Mouse (Mus musculus): ENCODE measurements around the gene Gm10134. TPM values are rescaled to one million over a fixed set of nuclear protein-coding genes. Genes with fewer than 3 reads are reported as not detected.

The Gm10134 gene
- polyA plus RNA-seq, 1 experiment from 2014 or later = 7.5 TPM

DNA sequence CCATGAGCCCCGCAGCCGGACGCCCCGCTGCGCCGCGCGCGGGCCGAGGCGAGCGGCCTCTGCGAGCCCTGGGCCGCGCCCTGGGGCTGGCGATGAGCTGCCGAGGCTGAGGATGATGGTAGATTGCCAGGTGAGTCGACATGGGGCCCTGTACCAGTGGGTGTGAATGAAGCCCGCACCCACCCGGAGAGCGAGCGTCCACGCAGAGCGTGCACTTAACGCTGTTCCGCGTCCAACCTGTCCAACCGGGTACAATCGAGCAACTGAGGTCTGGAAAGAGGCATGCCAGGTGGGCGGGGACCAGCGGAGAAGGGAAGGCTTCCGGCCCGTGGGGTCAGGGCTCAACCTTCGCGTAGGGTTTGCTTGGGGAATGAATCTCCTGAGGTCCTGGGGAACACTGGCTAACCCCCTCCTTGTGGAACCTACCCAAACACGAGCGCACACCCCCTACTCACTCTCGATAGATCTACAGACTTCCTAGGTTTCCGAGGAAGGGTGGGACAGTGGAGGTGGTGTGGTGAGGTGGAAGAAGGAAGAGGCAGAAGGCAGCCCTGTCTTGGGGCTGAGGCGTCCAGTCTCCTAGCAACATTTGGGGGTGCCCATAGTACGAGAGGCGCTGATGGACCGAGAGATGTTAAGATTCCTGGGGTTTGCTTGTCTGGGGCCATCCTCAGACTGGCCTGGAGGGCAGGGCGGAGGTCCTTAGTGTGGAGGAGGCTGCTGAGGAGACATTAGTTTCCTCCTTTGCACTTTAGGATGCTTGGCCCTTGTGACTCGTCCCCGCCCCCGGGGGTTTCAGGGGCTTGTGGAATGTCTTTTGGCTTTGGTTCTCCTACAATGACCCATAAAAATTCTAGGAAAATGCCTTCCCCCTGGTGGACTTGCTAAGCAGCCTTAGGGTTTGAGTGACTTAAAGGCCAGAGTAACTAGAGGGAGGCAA is 7.8 kb downstream of the Gm10134 start:
- ATAC-seq (ENCODE audit: insufficient number of reproducible peaks, insufficient read depth, low FRiP score, low read depth) = peak; percentile 29; the same call in 1 of the 2 replicates
- peak overlapping the region; percentile 61 for H3K27ac ChIP-seq (ENCODE audit: low read length)
- peak overlapping the region; percentile 82 for H3K9ac ChIP-seq (replicated peaks; ENCODE audit: low read depth, low read length)
- peaks cover 16% of the 10 kb centered on the region for H3K4me1 ChIP-seq (ENCODE audit: control insufficient read depth, insufficient read depth, low read length)
- no peaks in the 10 kb centered on the region for H3K27me3 ChIP-seq (ENCODE audit: control insufficient read depth, insufficient read depth, low read length)
- 6% methylated on average over 47 of the region's 47 CpGs for WGBS
- H3K4me3 ChIP-seq (ENCODE audit: low read depth, low read length) = peak overlapping the region; percentile 65
- no peaks in the 10 kb centered on the region for H3K36me3 ChIP-seq (ENCODE audit: control insufficient read depth, insufficient read depth, low read length)
- peak overlapping the region; percentile 76 for H3K4me2 ChIP-seq (replicated peaks; ENCODE audit: low read depth, low read length)
- H3K9me3 ChIP-seq (ENCODE audit: control insufficient read depth, low read depth, low read length) = no peaks in the 10 kb centered on the region

DNA sequence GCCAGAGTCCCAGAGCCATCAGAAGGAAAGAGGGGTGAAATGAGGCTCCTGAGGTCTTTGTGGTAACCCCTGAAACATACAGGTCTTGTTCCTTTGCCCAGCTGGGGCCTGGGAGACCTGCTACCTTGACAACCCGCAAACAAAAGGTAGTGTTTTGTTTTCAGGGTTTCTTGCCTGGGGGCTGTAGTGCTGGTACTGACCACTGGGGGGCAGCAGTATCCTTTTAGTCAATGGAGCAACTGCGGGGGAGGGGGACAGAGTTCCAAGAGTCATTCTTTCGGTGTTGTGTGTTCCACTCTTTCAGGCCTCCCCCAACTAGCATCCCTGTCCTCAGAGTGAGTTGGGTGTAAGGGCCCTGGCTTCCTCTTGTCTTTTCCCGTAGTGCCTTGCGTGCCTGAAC is 8.6 kb downstream of the Gm10134 start:
- no peaks in the 10 kb centered on the region for H3K36me3 ChIP-seq (ENCODE audit: control insufficient read depth, insufficient read depth, low read length)
- H3K27ac ChIP-seq (ENCODE audit: low read length) = no peak overlapping the region
- no peak overlapping the region; the same call in 1 of the 2 replicates for H3K9ac ChIP-seq (replicated peaks; ENCODE audit: low read depth, low read length)
- H3K4me3 ChIP-seq (ENCODE audit: low read depth, low read length) = peak overlapping the region; percentile 65; the same call in 1 of the 2 replicates
- H3K27me3 ChIP-seq (ENCODE audit: control insufficient read depth, insufficient read depth, low read length) = no peaks in the 10 kb centered on the region
- no peaks in the 10 kb centered on the region for H3K9me3 ChIP-seq (ENCODE audit: control insufficient read depth, low read depth, low read length)
- peaks cover 16% of the 10 kb centered on the region for H3K4me1 ChIP-seq (ENCODE audit: control insufficient read depth, insufficient read depth, low read length)
- 17% methylated on average over 5 of the region's 5 CpGs for WGBS
- peak overlapping the region; percentile 76 for H3K4me2 ChIP-seq (replicated peaks; ENCODE audit: low read depth, low read length)
- ATAC-seq (ENCODE audit: insufficient number of reproducible peaks, insufficient read depth, low FRiP score, low read depth) = no peak

DNA sequence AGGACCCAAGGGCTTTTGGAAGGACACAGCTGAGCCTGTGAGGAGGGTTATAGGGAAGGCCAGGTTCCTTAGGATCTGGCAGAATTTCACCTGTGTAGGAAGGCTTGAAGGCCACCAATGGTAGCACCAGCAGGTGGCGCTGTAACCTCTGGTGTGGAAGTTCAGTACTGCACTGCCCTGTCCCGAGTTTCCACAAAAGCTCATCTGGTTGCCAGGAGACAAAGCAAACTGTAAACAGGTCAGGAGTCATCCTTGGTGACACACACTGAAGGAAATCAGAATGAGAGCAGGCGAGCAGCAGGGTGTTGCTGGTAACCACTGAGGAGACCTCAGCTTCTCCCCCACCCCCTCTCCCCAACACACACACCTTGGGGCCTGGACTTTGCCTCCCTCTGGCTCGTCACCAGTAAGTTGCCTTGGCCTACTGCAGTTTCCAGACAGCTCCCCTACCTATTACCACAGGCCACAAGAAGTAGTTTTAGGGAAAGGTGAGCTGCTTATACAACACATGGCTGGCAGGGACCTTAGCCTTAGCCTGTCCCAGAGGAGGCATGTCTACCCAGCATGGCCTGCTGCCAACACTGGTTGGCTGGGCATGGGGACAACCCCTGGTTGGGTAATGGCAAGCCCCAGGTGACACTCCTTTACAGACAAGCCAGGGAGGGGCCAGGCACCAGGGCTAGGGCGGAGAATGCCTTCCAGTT is 11.5 kb downstream of the Gm10134 start:
- H3K27me3 ChIP-seq (ENCODE audit: control insufficient read depth, insufficient read depth, low read length) = no peaks in the 10 kb centered on the region
- H3K36me3 ChIP-seq (ENCODE audit: control insufficient read depth, insufficient read depth, low read length) = no peaks in the 10 kb centered on the region
- H3K4me2 ChIP-seq (replicated peaks; ENCODE audit: low read depth, low read length) = no peak overlapping the region
- no peaks in the 10 kb centered on the region for H3K9me3 ChIP-seq (ENCODE audit: control insufficient read depth, low read depth, low read length)
- ATAC-seq (ENCODE audit: insufficient number of reproducible peaks, insufficient read depth, low FRiP score, low read depth) = peak; percentile 25; the same call in 1 of the 2 replicates
- no peak overlapping the region for H3K27ac ChIP-seq (ENCODE audit: low read length)
- WGBS = 39% methylated on average over 5 of the region's 5 CpGs
- no peak overlapping the region for H3K9ac ChIP-seq (replicated peaks; ENCODE audit: low read depth, low read length)
- no peak overlapping the region for H3K4me3 ChIP-seq (ENCODE audit: low read depth, low read length)
- H3K4me1 ChIP-seq (ENCODE audit: control insufficient read depth, insufficient read depth, low read length) = peaks cover 16% of the 10 kb centered on the region

DNA sequence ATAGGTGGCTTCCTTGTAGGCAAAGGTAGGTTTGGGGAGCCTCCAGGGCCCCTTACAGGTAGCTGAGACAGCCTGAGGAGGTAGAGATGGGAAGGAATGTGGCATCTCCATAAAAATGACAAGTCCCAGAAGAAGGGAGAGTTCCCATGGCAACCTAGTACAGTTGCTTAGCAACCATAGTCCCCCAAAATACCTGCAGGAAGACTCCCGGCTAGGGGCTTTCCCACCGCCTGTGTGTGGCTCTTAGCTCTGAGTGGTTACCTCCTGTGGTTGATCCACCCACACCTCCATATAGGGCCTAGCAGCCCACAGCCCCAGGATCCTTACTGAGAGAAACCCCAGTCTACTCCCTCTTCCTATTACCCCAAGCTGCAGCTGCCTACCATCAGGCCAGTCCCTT is 12.3 kb downstream of the Gm10134 start:
- no peaks in the 10 kb centered on the region for H3K36me3 ChIP-seq (ENCODE audit: control insufficient read depth, insufficient read depth, low read length)
- H3K27me3 ChIP-seq (ENCODE audit: control insufficient read depth, insufficient read depth, low read length) = no peaks in the 10 kb centered on the region
- H3K4me3 ChIP-seq (ENCODE audit: low read depth, low read length) = no peak overlapping the region
- no peaks in the 10 kb centered on the region for H3K9me3 ChIP-seq (ENCODE audit: control insufficient read depth, low read depth, low read length)
- no peak overlapping the region for H3K27ac ChIP-seq (ENCODE audit: low read length)
- no peak overlapping the region for H3K9ac ChIP-seq (replicated peaks; ENCODE audit: low read depth, low read length)
- peaks cover 17% of the 10 kb centered on the region for H3K4me1 ChIP-seq (ENCODE audit: control insufficient read depth, insufficient read depth, low read length)
- H3K4me2 ChIP-seq (replicated peaks; ENCODE audit: low read depth, low read length) = no peak overlapping the region
- 22% methylated on average over 2 of the region's 2 CpGs for WGBS
- no peak for ATAC-seq (ENCODE audit: insufficient number of reproducible peaks, insufficient read depth, low FRiP score, low read depth)

DNA sequence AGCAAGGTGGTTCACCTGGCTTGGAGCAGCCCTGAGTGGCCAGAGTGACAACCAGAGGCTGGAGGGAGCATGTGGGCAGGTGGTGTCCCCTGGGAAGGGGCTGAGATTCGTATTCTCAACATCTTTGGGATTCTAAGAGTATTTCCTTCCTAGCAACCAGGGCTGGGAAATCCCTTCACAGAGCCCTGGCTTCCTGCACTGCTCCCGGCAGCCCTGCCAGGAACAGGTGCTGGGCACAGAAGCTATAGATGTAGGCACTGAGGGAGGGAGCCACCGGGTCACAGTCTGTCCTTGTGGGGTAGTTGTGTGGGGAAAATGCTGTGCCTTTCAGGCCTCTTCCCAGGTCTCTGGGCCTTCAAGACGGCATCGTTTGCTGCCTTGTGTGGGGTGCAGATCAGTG is 14.7 kb downstream of the Gm10134 start:
- Histone ChIP-seq H3K9me3 (ENCODE audit: control insufficient read depth, low read depth, low read length) (no peaks in the 10 kb centered on the region), H3K9ac (replicated peaks; ENCODE audit: low read depth, low read length) (no peak overlapping the region), H3K27me3 (ENCODE audit: control insufficient read depth, insufficient read depth, low read length) (no peaks in the 10 kb centered on the region), H3K36me3 (ENCODE audit: control insufficient read depth, insufficient read depth, low read length) (no peaks in the 10 kb centered on the region), H3K4me3 (ENCODE audit: low read depth, low read length) (no peak overlapping the region), H3K27ac (ENCODE audit: low read length) (no peak overlapping the region), H3K4me2 (replicated peaks; ENCODE audit: low read depth, low read length) (no peak overlapping the region), H3K4me1 (ENCODE audit: control insufficient read depth, insufficient read depth, low read length) (peaks cover 23% of the 10 kb centered on the region)
- no peak for ATAC-seq (ENCODE audit: insufficient number of reproducible peaks, insufficient read depth, low FRiP score, low read depth)
- WGBS = 82% methylated on average over 5 of the region's 5 CpGs

DNA sequence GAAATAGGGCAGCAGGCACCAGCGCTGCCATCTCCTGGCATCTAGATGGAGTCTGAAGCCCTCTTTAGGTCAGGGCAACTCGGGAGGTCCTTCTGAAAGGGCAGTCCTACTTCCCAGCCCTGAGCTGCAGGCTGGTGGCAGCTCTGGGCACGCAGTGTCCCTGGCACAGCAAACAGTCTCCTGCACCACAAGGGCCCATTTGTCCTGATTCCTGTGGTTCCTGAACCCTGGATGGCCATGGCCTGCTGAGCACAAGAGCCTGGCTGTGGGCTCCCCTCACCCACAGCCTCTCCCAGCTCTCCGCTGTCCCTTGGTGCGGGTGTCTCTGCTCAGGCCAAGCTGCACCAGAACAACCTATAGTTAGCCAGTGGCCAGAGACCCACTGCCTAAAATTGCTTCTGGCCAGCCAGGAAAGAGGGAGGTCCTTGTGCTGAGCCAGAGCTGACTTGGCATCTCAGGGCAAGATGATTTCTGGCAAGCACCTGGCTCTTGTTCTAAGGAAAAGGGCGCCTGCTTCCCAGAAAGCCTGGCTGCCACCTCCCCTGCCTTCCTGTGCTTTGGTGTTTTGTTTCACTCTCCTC is 15.8 kb downstream of the Gm10134 start:
- ATAC-seq (ENCODE audit: insufficient number of reproducible peaks, insufficient read depth, low FRiP score, low read depth) = no peak
- Histone ChIP-seq H3K36me3 (ENCODE audit: control insufficient read depth, insufficient read depth, low read length) (no peaks in the 10 kb centered on the region), H3K4me3 (ENCODE audit: low read depth, low read length) (no peak overlapping the region), H3K4me1 (ENCODE audit: control insufficient read depth, insufficient read depth, low read length) (peaks cover 33% of the 10 kb centered on the region), H3K27ac (ENCODE audit: low read length) (no peak overlapping the region), H3K9me3 (ENCODE audit: control insufficient read depth, low read depth, low read length) (no peaks in the 10 kb centered on the region), H3K9ac (replicated peaks; ENCODE audit: low read depth, low read length) (no peak overlapping the region), H3K4me2 (replicated peaks; ENCODE audit: low read depth, low read length) (no peak overlapping the region), H3K27me3 (ENCODE audit: control insufficient read depth, insufficient read depth, low read length) (no peaks in the 10 kb centered on the region)
- 84% methylated on average over 6 of the region's 6 CpGs for WGBS

DNA sequence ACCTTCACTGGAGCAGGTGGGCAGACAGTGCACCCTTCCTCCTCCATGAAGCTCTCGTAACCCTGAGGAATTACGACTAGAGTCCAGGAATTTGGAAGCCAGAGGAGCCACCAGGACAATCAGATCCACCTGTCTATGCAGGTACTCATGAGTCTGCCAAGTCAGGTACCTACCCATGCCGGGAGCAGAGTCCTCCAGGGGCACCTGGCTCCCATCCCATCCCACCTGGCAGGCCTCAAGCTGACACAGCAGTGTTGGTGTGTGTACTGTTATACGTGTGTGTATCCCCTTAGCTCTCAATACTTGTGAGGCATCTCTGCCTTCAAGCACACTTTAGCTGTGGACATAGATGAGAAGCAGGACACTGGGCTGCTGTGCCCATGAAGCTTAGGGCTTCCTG is 16.3 kb downstream of the Gm10134 start:
- WGBS = 82% methylated on average over 4 of the region's 4 CpGs
- no peak for ATAC-seq (ENCODE audit: insufficient number of reproducible peaks, insufficient read depth, low FRiP score, low read depth)

DNA sequence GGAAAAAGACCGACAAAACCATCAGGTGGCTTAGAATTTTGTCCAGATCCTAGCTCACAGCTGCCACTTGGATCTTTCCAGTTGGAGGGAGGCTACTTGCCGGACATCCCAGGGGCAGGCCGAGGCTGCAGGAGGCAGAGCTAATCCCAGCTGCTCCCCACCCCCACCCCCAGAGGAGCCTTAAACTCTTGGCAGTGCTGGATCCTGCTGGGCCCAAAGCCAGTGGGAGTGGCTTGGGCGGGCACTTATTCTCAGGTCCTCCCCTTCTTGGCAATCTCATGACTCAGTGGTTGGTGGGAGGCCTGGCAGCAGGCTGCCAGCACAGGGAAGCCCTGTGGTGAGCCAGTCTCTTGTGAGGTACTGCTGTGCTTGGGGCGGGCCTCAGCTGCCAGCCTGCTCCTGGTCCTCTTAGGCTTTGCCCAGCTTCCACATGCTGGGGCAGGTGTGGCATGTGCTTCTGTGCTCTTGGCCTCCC is 17.8 kb downstream of the Gm10134 start:
- H3K9ac ChIP-seq (replicated peaks; ENCODE audit: low read depth, low read length) = no peak overlapping the region
- H3K4me1 ChIP-seq (ENCODE audit: control insufficient read depth, insufficient read depth, low read length) = peaks cover 31% of the 10 kb centered on the region
- H3K4me3 ChIP-seq (ENCODE audit: low read depth, low read length) = no peak overlapping the region
- peak; percentile 60 for ATAC-seq (ENCODE audit: insufficient number of reproducible peaks, insufficient read depth, low FRiP score, low read depth)
- peak overlapping the region; percentile 33; the same call in 1 of the 2 replicates for H3K27ac ChIP-seq (ENCODE audit: low read length)
- no peak overlapping the region for H3K4me2 ChIP-seq (replicated peaks; ENCODE audit: low read depth, low read length)
- no peaks in the 10 kb centered on the region for H3K9me3 ChIP-seq (ENCODE audit: control insufficient read depth, low read depth, low read length)
- 23% methylated on average over 5 of the region's 5 CpGs for WGBS
- no peaks in the 10 kb centered on the region for H3K27me3 ChIP-seq (ENCODE audit: control insufficient read depth, insufficient read depth, low read length)
- H3K36me3 ChIP-seq (ENCODE audit: control insufficient read depth, insufficient read depth, low read length) = no peaks in the 10 kb centered on the region

More for the DNA sequence above, 16.3 kb downstream of the Gm10134 start:
- H3K27me3 ChIP-seq (ENCODE audit: control insufficient read depth, insufficient read depth, low read length) = no peaks in the 10 kb centered on the region
- no peaks in the 10 kb centered on the region for H3K9me3 ChIP-seq (ENCODE audit: control insufficient read depth, low read depth, low read length)
- H3K9ac ChIP-seq (replicated peaks; ENCODE audit: low read depth, low read length) = no peak overlapping the region
- no peak overlapping the region for H3K27ac ChIP-seq (ENCODE audit: low read length)
- H3K4me2 ChIP-seq (replicated peaks; ENCODE audit: low read depth, low read length) = no peak overlapping the region
- H3K4me3 ChIP-seq (ENCODE audit: low read depth, low read length) = no peak overlapping the region
- peaks cover 36% of the 10 kb centered on the region for H3K4me1 ChIP-seq (ENCODE audit: control insufficient read depth, insufficient read depth, low read length)
- no peaks in the 10 kb centered on the region for H3K36me3 ChIP-seq (ENCODE audit: control insufficient read depth, insufficient read depth, low read length)
